Mouse (Mus musculus) embryonic facial prominence, embryonic 15.5 days (tissue): Measurements from ENCODE around the gene Ror1. TPM values are rescaled to one million over a fixed set of nuclear protein-coding genes. Genes with fewer than 3 reads are reported as not detected.

Experiments used
- ATAC-seq: fragments of 200-750 bp; cut with Nextera tagmentation; 2 replicates; pipeline ENCODE4 v1.8.0; 2017; ENCODE audit warnings: low read depth, moderate TSS enrichment; ENCODE audit not compliant: insufficient number of reproducible peaks, low FRiP score, low TSS enrichment
- H3K27ac ChIP-seq: fragments of 300-500 bp; sonication (generic); replicated peaks from 2 replicates; pipeline ENCODE4 v1.5.1; 2015; ENCODE audit warnings: mild to moderate bottlenecking, inconsistent platforms
- H3K27me3 ChIP-seq: fragments of 300-500 bp; sonication (generic); 2 replicates; pipeline ENCODE4 v1.6.1; 2015; ENCODE audit warnings: inconsistent platforms
- H3K36me3 ChIP-seq: fragments of 300-500 bp; sonication (generic); 2 replicates; pipeline ENCODE4 v1.6.1; 2015; ENCODE audit warnings: mild to moderate bottlenecking, inconsistent platforms
- H3K4me1 ChIP-seq: fragments of 300-500 bp; sonication (generic); 2 replicates; pipeline ENCODE4 v1.6.1; 2015; ENCODE audit warnings: inconsistent platforms
- H3K4me2 ChIP-seq: fragments of 300-500 bp; sonication (generic); replicated peaks from 2 replicates; pipeline ENCODE4 v1.6.1; 2015; ENCODE audit warnings: mild to moderate bottlenecking, inconsistent platforms
- H3K4me3 ChIP-seq: fragments of 300-500 bp; sonication (generic); replicated peaks from 2 replicates; pipeline ENCODE4 v1.5.1; 2015; ENCODE audit warnings: mild to moderate bottlenecking, inconsistent platforms
- H3K9ac ChIP-seq: fragments of 300-500 bp; sonication (generic); 2 replicates; pipeline ENCODE4 v1.6.1; 2015; ENCODE audit warnings: inconsistent platforms
- H3K9me3 ChIP-seq: fragments of 300-500 bp; sonication (generic); replicated peaks from 2 replicates; pipeline ENCODE4 v1.6.1; 2016; ENCODE audit warnings: inconsistent platforms
- WGBS: fragments of 180-500 bp; shearing (Covaris S2); methylation state at CpG from one replicate; pipeline ENCODE4 v1.1.7; 2015; 5-methylcytosine and 5-hydroxymethylcytosine counted together
- polyA plus RNA-seq: library from polyadenylated mRNA; unstranded; fragments of >200 nt; fragmentation: Nextera tagmentation; extraction: Ambion mirVana; gene quantifications from 2 replicates; pipeline ENCODE4 v1.2.1, GENCODE M21; 2015

Gene Ror1
- polyA plus RNA-seq, 1 experiment from 2014 or later: 11.7 TPM

- H3K27me3 ChIP-seq: no peaks in the 10 kb centered on the region
- no peaks in the 10 kb centered on the region for H3K4me1 ChIP-seq
- H3K9me3 ChIP-seq: no peaks in the 10 kb centered on the region
- no peak overlapping the region for H3K27ac ChIP-seq
- ATAC-seq: no peak
- H3K4me3 ChIP-seq: no peak overlapping the region
- H3K36me3 ChIP-seq: no peaks in the 10 kb centered on the region
- H3K9ac ChIP-seq: no peak overlapping the region
- no peak overlapping the region for H3K4me2 ChIP-seq
Measured at GRCm38 (mm10) chr4:100286800-100287199, 191.2 kb downstream of the Ror1 start.

GRCm38 (mm10) chr4:100287829-100288228 is 192.2 kb downstream of the Ror1 start:
- no peaks in the 10 kb centered on the region for H3K27me3 ChIP-seq
- H3K4me3 ChIP-seq: no peak overlapping the region
- 59% methylated on average over 4 of the region's 4 CpGs for WGBS
- no peak overlapping the region for H3K27ac ChIP-seq
- H3K36me3 ChIP-seq: no peaks in the 10 kb centered on the region
- no peaks in the 10 kb centered on the region for H3K4me1 ChIP-seq
- ATAC-seq: no peak
- no peaks in the 10 kb centered on the region for H3K9me3 ChIP-seq
- no peak overlapping the region for H3K9ac ChIP-seq
- H3K4me2 ChIP-seq: no peak overlapping the region

- ATAC-seq: no peak
- Histone ChIP-seq H3K9ac (no peak overlapping the region), H3K36me3 (no peaks in the 10 kb centered on the region), H3K9me3 (no peaks in the 10 kb centered on the region), H3K4me1 (no peaks in the 10 kb centered on the region), H3K27me3 (no peaks in the 10 kb centered on the region), H3K27ac (no peak overlapping the region), H3K4me2 (no peak overlapping the region), H3K4me3 (no peak overlapping the region)
- 71% methylated on average over 5 of the region's 5 CpGs for WGBS
Measured at GRCm38 (mm10) chr4:100291015-100291651, 195.5 kb downstream of the Ror1 start.

DNA sequence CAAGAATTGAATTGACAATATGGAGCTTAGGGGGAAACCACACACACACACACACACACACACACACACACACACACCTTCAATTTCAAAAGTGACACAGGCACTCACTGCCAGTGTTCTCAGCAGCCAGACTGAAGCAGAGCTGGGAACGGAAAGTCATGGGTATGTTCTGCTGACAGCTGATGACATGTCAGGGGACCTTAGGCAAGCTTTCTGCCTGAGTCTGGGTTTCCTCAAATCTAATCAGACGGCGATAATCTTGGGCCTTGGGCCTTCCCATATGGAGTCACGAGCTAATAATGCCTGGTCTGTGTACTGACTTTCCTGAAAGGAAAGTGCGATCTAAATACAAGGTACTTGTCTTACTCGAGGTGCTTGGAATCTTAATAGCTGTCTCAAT is 202.1 kb downstream of the Ror1 start:
- no peaks in the 10 kb centered on the region for H3K9me3 ChIP-seq
- no peak overlapping the region for H3K4me3 ChIP-seq
- H3K9ac ChIP-seq: no peak overlapping the region
- no peak overlapping the region for H3K27ac ChIP-seq
- no peaks in the 10 kb centered on the region for H3K36me3 ChIP-seq
- ATAC-seq: no peak
- no peak overlapping the region for H3K4me2 ChIP-seq
- H3K27me3 ChIP-seq: no peaks in the 10 kb centered on the region
- 47% methylated on average over 6 of the region's 6 CpGs for WGBS
- H3K4me1 ChIP-seq: no peaks in the 10 kb centered on the region

DNA sequence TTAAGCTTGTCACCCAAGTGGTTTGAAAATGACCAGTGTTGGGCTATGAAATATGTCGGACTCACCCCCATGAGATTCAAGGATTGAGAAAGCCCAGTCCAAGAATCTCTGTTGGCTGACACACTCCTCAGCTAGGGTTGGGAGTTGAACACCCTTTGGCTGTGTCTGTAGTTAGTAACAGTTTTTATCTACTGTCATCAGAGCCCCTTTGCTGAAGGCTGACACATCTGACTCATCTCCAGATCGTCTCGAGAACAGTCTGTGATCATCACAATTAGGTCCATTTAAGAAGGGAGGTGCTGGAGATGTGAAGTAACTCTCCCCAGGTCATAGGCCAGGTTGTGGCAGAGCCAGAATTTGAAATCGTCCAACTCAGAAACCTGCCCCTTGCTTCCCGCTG is 203.0 kb downstream of the Ror1 start:
- WGBS: 77% methylated on average over 5 of the region's 5 CpGs

DNA sequence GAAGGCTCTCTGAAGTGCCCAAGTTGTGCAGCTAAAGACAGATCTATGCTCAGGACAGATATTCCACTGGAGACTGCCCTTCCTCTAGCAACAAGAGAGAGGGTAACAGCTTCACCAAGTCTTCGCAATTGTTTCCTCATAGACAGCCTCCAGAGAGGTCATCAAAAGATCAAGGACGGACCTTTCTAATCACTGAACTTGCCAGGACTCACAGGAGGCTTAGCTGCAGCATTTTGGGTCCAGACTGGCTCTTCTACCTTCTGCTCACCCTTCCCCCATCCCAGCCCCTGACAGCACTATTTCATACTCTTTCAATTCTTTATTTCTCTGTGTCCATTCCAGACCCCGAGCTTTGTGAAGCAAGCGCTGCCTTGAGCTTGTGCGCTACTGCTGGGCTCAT is 204.6 kb downstream of the Ror1 start:
- no peak overlapping the region for H3K4me2 ChIP-seq
- H3K9ac ChIP-seq: no peak overlapping the region
- no peaks in the 10 kb centered on the region for H3K9me3 ChIP-seq
- 86% methylated on average over 5 of the region's 5 CpGs for WGBS
- H3K36me3 ChIP-seq: no peaks in the 10 kb centered on the region
- H3K4me3 ChIP-seq: no peak overlapping the region
- H3K27ac ChIP-seq: no peak overlapping the region
- no peak for ATAC-seq
- H3K4me1 ChIP-seq: 0 out of 2 replicates have a peak, but pooled peaks cover 4% of the 10 kb centered on the region
- H3K27me3 ChIP-seq: no peaks in the 10 kb centered on the region

More for the DNA sequence above, 203.0 kb downstream of the Ror1 start:
- H3K9ac ChIP-seq: no peak overlapping the region
- no peaks in the 10 kb centered on the region for H3K27me3 ChIP-seq
- 0 out of 2 replicates have a peak, but pooled peaks cover 4% of the 10 kb centered on the region for H3K4me1 ChIP-seq
- H3K4me3 ChIP-seq: no peak overlapping the region
- no peak overlapping the region for H3K27ac ChIP-seq
- H3K36me3 ChIP-seq: no peaks in the 10 kb centered on the region
- no peak overlapping the region for H3K4me2 ChIP-seq
- no peaks in the 10 kb centered on the region for H3K9me3 ChIP-seq
- no peak for ATAC-seq

DNA sequence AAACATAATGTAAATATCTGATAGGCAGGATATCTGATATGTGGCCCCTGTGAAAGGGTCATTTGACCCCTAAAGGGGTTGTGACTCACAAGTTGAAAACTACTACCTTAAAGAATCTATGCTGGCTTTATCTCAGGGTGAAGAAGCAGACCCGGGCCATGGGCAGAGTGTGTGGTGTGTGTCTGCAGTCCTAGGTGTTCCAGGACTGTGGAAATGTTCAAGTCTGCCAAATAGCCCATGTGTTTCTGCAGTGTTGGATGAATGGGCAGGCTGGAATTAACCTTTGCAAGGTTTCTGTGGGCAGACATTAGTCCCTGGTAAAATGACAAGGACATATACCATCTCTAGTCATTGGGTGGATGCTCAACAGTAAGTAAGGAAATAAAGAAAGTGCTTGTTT is 205.8 kb downstream of the Ror1 start:
- Histone ChIP-seq H3K27me3 (no peaks in the 10 kb centered on the region), H3K9ac (no peak overlapping the region), H3K4me2 (no peak overlapping the region), H3K36me3 (no peaks in the 10 kb centered on the region), H3K27ac (no peak overlapping the region), H3K4me3 (no peak overlapping the region), H3K9me3 (no peaks in the 10 kb centered on the region), H3K4me1 (0 out of 2 replicates have a peak, but pooled peaks cover 4% of the 10 kb centered on the region)
- no peak for ATAC-seq
- WGBS: 85% methylated on average over 1 of the region's 1 CpGs

DNA sequence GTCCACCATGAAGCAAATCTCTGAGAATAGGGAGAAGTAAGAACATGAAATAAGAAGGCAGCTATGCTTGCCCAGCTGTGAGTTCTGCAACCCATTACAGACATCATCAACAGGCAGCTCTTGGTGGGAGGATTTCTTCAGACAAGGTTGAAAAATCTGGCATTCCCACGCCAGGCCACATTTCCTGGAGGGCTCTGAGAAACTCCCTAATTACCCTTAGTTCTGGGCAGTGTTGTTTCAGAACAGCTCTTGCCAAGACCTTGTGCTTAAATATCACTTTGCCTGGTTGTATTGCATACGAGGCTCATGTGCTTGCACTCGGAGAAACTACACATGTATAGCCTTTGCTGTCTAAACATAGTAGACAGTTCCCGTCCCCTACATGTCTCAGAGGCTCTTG is 211.8 kb downstream of the Ror1 start:
- H3K4me1 ChIP-seq: peaks cover 19% of the 10 kb centered on the region
- H3K9me3 ChIP-seq: no peaks in the 10 kb centered on the region
- no peaks in the 10 kb centered on the region for H3K27me3 ChIP-seq
- WGBS: 32% methylated on average over 4 of the region's 4 CpGs
- no peak overlapping the region for H3K4me2 ChIP-seq
- H3K9ac ChIP-seq: no peak overlapping the region
- H3K36me3 ChIP-seq: no peaks in the 10 kb centered on the region
- peak overlapping the region; percentile 22; the same call in 1 of the 2 replicates for H3K27ac ChIP-seq
- no peak for ATAC-seq
- no peak overlapping the region for H3K4me3 ChIP-seq

DNA sequence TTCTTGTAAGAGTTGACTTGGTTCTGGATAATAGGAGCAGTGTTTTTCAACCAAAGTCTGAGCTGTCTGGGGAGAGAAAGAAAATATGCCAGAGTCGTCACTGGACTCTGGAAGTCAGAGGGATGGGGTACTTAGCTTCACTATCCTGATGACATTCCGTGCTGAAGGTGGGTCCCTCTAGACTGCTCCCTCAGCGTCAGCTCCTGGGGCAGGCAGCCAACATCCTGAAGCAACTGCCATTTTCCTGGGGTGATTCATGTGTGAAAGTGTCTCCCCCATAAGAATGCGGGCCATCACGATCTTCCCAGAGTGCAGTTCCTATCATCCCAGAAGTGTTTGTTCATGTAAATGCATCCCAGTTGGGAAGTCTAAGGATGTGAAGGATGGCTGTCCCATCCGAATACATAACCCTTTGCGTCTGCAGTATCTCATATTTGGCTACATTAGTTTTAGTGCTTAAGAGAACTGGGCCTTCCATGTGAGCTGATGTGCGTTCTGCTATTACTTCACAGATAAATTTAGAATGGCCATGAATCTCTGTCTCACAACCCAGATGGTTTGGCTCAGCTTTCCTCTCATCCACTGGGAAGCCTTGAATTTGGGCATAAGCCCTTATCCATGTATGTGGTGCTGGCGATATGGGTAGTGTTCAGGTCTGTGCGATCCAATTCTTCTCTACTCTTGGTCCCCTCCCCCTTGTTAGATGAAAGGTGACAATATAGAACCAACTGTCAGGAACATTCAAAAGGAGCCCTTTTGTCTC is 216.4 kb downstream of the Ror1 start:
- H3K27me3 ChIP-seq: no peaks in the 10 kb centered on the region
- ATAC-seq: no peak
- no peak overlapping the region for H3K9ac ChIP-seq
- no peak overlapping the region for H3K4me3 ChIP-seq
- H3K27ac ChIP-seq: no peak overlapping the region
- H3K36me3 ChIP-seq: no peaks in the 10 kb centered on the region
- H3K4me2 ChIP-seq: no peak overlapping the region
- WGBS: 77% methylated on average over 10 of the region's 10 CpGs
- H3K4me1 ChIP-seq: peaks cover 11% of the 10 kb centered on the region
- no peaks in the 10 kb centered on the region for H3K9me3 ChIP-seq

DNA sequence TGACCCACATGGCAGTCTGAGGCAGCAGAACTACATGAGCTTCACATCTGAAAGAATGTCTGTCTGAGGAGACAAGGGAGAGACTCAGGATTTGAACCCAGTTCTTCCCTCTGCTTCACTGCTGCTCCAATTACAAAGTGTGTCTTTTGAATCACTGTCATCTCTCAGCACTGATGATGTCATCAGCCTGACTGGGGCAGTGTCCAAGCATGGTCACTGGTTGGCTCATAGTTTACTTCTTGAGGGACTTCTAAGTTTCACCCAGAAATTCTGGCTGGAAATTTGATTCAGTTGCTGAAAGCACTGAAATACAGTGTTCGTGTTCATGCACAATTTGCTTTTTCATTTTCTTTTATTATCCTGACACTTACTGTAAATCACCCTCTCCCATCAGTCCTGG is 219.5 kb downstream of the Ror1 start:
- WGBS: 31% methylated on average over 1 of the region's 1 CpGs
- Histone ChIP-seq H3K9me3 (no peaks in the 10 kb centered on the region), H3K4me3 (no peak overlapping the region), H3K4me1 (no peaks in the 10 kb centered on the region), H3K4me2 (no peak overlapping the region), H3K27me3 (no peaks in the 10 kb centered on the region), H3K36me3 (no peaks in the 10 kb centered on the region), H3K9ac (no peak overlapping the region), H3K27ac (no peak overlapping the region)
- ATAC-seq: no peak

DNA sequence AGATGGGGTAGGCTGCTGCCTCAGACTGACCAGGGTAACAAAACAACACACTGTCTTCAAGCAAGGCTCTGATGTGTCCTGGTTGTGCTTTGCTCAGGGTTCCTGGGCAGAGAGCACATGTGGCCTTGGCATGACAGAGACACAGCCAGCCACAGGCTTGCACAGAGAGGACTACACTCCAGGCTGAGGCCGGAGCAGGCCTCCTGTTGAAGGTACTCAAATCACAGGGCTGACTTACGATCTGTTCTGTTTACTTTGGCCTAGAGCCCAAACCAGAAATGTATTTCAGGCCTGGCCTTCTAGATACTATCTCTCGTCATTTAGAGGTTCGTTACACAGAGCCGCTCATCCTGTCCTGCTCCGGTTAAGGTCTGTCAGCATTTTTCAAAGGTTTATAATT is 226.2 kb downstream of the Ror1 start:
- no peak overlapping the region for H3K4me3 ChIP-seq
- H3K9ac ChIP-seq: no peak overlapping the region
- 35% methylated on average over 6 of the region's 6 CpGs for WGBS
- H3K4me1 ChIP-seq: peaks cover 7% of the 10 kb centered on the region; the same call in 1 of the 2 replicates
- no peaks in the 10 kb centered on the region for H3K9me3 ChIP-seq
- no peak overlapping the region for H3K27ac ChIP-seq
- H3K36me3 ChIP-seq: no peaks in the 10 kb centered on the region
- ATAC-seq: no peak; the same call in 1 of the 2 replicates
- no peaks in the 10 kb centered on the region for H3K27me3 ChIP-seq
- no peak overlapping the region for H3K4me2 ChIP-seq
